Mouse (Mus musculus): ENCODE measurements around the gene Tmem39b. TPM values are rescaled to one million over a fixed set of nuclear protein-coding genes. Genes with fewer than 3 reads are reported as not detected.

Tmem39b gene
- polyA plus RNA-seq, 1 experiment from 2014 or later: 25.6 TPM

DNA sequence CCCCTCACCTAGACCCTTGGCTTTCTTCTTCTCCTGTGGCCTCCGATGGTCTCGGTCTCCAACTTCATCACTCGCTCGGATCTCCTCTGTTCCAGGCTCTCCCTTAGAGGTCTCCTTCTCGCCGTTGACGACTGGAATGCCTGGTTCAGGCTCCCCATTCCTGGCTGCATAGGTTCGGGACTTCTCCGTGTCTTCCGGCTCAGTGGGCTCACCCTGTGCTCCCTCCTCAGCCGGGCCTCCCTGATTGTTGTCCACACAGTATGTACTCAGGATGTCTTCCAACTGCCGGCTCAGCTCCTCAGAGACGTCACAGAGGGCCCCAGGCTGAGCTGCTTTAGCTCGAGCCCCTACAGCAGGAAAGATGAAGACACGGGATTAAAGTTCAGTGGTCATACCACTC, 57.4 kb downstream of the Tmem39b start:
- H3K27me3 ChIP-seq (ENCODE audit: control insufficient read depth, insufficient read depth, low read length): no peaks in the 10 kb centered on the region
- peaks cover 20% of the 10 kb centered on the region for H3K4me1 ChIP-seq (replicated peaks; ENCODE audit: control insufficient read depth, insufficient read depth, low read length)
- no peak for DNase-seq (ENCODE audit: low spot score)
- peak overlapping the region; percentile 95 for H3K4me2 ChIP-seq (replicated peaks)
- no peak for ATAC-seq (ENCODE audit: low FRiP score)
- 85% methylated on average over 15 of the region's 15 CpGs for whole genome bisulfite sequencing
- H3K4me3 ChIP-seq (replicated peaks; ENCODE audit: low read length): peak overlapping the region; percentile 46
- peak overlapping the region; percentile 82 for H3K9ac ChIP-seq
- H3K36me3 ChIP-seq (replicated peaks; ENCODE audit: control insufficient read depth, insufficient read depth): peaks cover 49% of the 10 kb centered on the region
- no peaks in the 10 kb centered on the region for H3K9me3 ChIP-seq (ENCODE audit: control insufficient read depth, low read length)
- no peak overlapping the region for H3K27ac ChIP-seq

DNA sequence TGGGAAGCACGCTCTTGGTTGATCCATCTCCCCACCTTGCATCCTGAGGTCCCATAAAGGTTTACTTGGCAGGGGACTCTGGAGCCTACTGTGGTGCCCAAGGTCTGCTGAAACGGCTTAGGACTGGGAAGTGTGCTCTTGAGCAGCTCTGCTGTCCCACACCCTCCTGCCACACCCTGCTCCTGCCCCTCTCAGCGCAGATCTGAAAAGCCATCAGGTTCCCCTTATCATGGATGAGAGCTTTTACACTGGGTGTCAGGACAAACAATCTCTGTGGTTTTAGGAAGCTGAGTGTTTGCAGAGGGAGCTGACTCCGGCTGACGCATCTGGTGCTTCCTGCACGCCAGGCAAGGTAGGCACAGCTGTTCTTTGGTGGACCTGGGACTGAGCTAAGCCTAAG, 62.8 kb downstream of the Tmem39b start:
- 96% methylated on average over 6 of the region's 6 CpGs for whole genome bisulfite sequencing
- peaks cover 98% of the 10 kb centered on the region for H3K36me3 ChIP-seq (replicated peaks; ENCODE audit: control insufficient read depth, insufficient read depth)
- no peak overlapping the region for H3K27ac ChIP-seq
- ATAC-seq (ENCODE audit: low FRiP score) (no peak), DNase-seq (ENCODE audit: low spot score) (no peak)
- H3K4me3 ChIP-seq (replicated peaks; ENCODE audit: low read length): no peak overlapping the region
- no peak overlapping the region for H3K4me2 ChIP-seq (replicated peaks)
- H3K9me3 ChIP-seq (ENCODE audit: control insufficient read depth, low read length): no peaks in the 10 kb centered on the region
- H3K9ac ChIP-seq: no peak overlapping the region
- no peaks in the 10 kb centered on the region for H3K27me3 ChIP-seq (ENCODE audit: control insufficient read depth, insufficient read depth, low read length)
- peaks cover 9% of the 10 kb centered on the region; the same call in 1 of the 2 replicates for H3K4me1 ChIP-seq (replicated peaks; ENCODE audit: control insufficient read depth, insufficient read depth, low read length)

DNA sequence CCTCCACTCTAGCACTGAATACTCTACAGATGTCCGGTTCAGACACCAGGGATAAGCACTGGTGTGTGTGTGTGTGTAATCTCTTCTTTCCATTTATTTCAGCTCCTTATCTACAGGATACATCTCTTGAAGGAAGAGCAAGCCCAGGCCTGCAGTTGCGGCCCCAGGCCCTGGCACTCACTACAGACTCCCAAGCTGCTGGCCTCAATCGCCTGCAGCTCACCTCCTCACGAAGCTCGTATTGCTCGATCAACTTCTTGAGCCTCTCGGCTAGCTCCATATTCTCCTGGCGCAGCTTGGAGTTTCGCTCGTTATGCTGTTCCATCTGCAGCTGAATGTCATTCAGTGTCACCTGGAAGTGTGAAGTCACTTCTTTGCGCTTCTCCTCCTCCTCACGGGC, 64.8 kb downstream of the Tmem39b start:
- Histone ChIP-seq H3K9ac (no peak overlapping the region), H3K27ac (no peak overlapping the region), H3K36me3 (replicated peaks; ENCODE audit: control insufficient read depth, insufficient read depth) (peaks cover 100% of the 10 kb centered on the region), H3K9me3 (ENCODE audit: control insufficient read depth, low read length) (no peaks in the 10 kb centered on the region), H3K4me2 (replicated peaks) (no peak overlapping the region), H3K27me3 (ENCODE audit: control insufficient read depth, insufficient read depth, low read length) (no peaks in the 10 kb centered on the region), H3K4me3 (replicated peaks; ENCODE audit: low read length) (no peak overlapping the region), H3K4me1 (replicated peaks; ENCODE audit: control insufficient read depth, insufficient read depth, low read length) (no peaks in the 10 kb centered on the region)
- WGBS: 94% methylated on average over 12 of the region's 12 CpGs
- ATAC-seq (ENCODE audit: low FRiP score) (no peak), DNase-seq (ENCODE audit: low spot score) (no peak)

DNA sequence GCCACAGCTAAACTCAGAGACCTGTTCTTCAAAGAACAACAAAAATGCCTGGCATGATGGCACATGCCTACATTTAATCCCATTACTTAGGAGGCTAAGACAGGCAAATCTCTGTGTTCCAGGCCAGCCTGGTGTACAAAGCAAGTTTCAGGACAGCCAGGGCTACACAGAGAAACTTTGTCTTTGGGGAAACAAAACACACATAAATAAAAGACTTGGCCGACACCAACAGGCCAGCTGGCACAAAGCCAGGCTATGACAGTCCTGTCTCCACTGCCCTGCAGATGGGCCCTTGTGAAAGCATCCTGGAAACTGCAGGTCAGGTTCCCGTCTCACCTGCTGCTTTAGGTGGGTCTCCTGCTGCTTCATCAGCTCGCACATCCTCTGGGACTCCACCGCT, 65.7 kb downstream of the Tmem39b start:
- H3K27ac ChIP-seq: no peak overlapping the region
- WGBS: 66% methylated on average over 4 of the region's 4 CpGs
- no peak overlapping the region for H3K4me3 ChIP-seq (replicated peaks; ENCODE audit: low read length)
- peaks cover 100% of the 10 kb centered on the region for H3K36me3 ChIP-seq (replicated peaks; ENCODE audit: control insufficient read depth, insufficient read depth)
- no peak for DNase-seq (ENCODE audit: low spot score)
- no peaks in the 10 kb centered on the region for H3K27me3 ChIP-seq (ENCODE audit: control insufficient read depth, insufficient read depth, low read length)
- no peaks in the 10 kb centered on the region for H3K4me1 ChIP-seq (replicated peaks; ENCODE audit: control insufficient read depth, insufficient read depth, low read length)
- no peak overlapping the region for H3K4me2 ChIP-seq (replicated peaks)
- no peak for ATAC-seq (ENCODE audit: low FRiP score)
- no peaks in the 10 kb centered on the region for H3K9me3 ChIP-seq (ENCODE audit: control insufficient read depth, low read length)
- no peak overlapping the region for H3K9ac ChIP-seq

Small RNA genes lying within 50 kb of the gene (microRNA-seq; reads per million reads assigned to microRNA genes)
- 1.6 reads per million, percentile 2 among the genes with 10 or more reads in this experiment for gene Mir7016

Other genes starting within 250 kb of the Tmem39b start
- 29.5 and 33.8 TPM in 2 replicates for gene Bsdc1, start 235.3 kb downstream of the Tmem39b start, polyA plus RNA-seq (2014; fragmentation: Nextera tagmentation; extraction: Ambion mirVana)
- 0.16 and 0.46 TPM in 2 replicates for gene Tssk3, start 205.8 kb downstream of the Tmem39b start, polyA plus RNA-seq (2014; fragmentation: Nextera tagmentation; extraction: Ambion mirVana)
- gene Fam229a, start 205.6 kb downstream of the Tmem39b start, polyA plus RNA-seq (2014; fragmentation: Nextera tagmentation; extraction: Ambion mirVana): 0.55 and 0.78 TPM in 2 replicates
- gene Marcksl1, start 183.3 kb downstream of the Tmem39b start, polyA plus RNA-seq (2014; fragmentation: Nextera tagmentation; extraction: Ambion mirVana): 1,580 and 1,755 TPM in 2 replicates
- gene Hdac1, start 154.1 kb downstream of the Tmem39b start, polyA plus RNA-seq (2014; fragmentation: Nextera tagmentation; extraction: Ambion mirVana): 76.0 and 79.8 TPM in 2 replicates
- gene Lck, start 123.2 kb downstream of the Tmem39b start, polyA plus RNA-seq (2014; fragmentation: Nextera tagmentation; extraction: Ambion mirVana): 10.6 and 13.0 TPM in 2 replicates
- gene Fam167b, start 118.3 kb downstream of the Tmem39b start, polyA plus RNA-seq (2014; fragmentation: Nextera tagmentation; extraction: Ambion mirVana): 0.39 and 1.0 TPM in 2 replicates
- gene Eif3i, start 96.2 kb downstream of the Tmem39b start, polyA plus RNA-seq (2014; fragmentation: Nextera tagmentation; extraction: Ambion mirVana): 226 and 227 TPM in 2 replicates
- 166 and 188 TPM in 2 replicates for gene Tmem234, start 96.2 kb downstream of the Tmem39b start, polyA plus RNA-seq (2014; fragmentation: Nextera tagmentation; extraction: Ambion mirVana)
- 2.7 and 5.4 TPM in 2 replicates for gene Dcdc2b, start 82.6 kb downstream of the Tmem39b start, polyA plus RNA-seq (2014; fragmentation: Nextera tagmentation; extraction: Ambion mirVana)
- 28.5 and 31.3 TPM in 2 replicates for gene Iqcc, start 77.7 kb downstream of the Tmem39b start, polyA plus RNA-seq (2014; fragmentation: Nextera tagmentation; extraction: Ambion mirVana)
- gene Ccdc28b, start 72.9 kb downstream of the Tmem39b start, polyA plus RNA-seq (2014; fragmentation: Nextera tagmentation; extraction: Ambion mirVana): 127 and 128 TPM in 2 replicates
- gene Txlna, start 55.8 kb downstream of the Tmem39b start, polyA plus RNA-seq (2014; fragmentation: Nextera tagmentation; extraction: Ambion mirVana): 48.5 and 52.9 TPM in 2 replicates
- gene Kpna6, start 24.1 kb downstream of the Tmem39b start, polyA plus RNA-seq (2014; fragmentation: Nextera tagmentation; extraction: Ambion mirVana): 16.3 and 21.3 TPM in 2 replicates
- 120 and 125 TPM in 2 replicates for gene Khdrbs1, start 45.5 kb upstream of the Tmem39b start, polyA plus RNA-seq (2014; fragmentation: Nextera tagmentation; extraction: Ambion mirVana)
- 199 and 211 TPM in 2 replicates for gene Ptp4a2, start 114.4 kb upstream of the Tmem39b start, polyA plus RNA-seq (2014; fragmentation: Nextera tagmentation; extraction: Ambion mirVana)
- gene Spocd1, start 232.4 kb upstream of the Tmem39b start, polyA plus RNA-seq (2014; fragmentation: Nextera tagmentation; extraction: Ambion mirVana): not detected in 2 replicates

Data from hindbrain, embryonic 14.5 days (tissue).